Comparison of ENCODE assay signal across 22 mouse cellular contexts in genomic region chr4:128853117-128853516, GRCm38 (mm10). TPM values are rescaled to one million over a fixed set of nuclear protein-coding genes. Genes with fewer than 3 reads are reported as not detected.
DNase-seq lines count a peak whose midpoint lies in the region.
"Had no signal": no experiment of that assay in that cellular context is flagged by ENCODE, and none has a peak within 500 bp of the region (broad histone marks: within the 10 kb centered on the region; RNA-seq: fewer than 3 reads in every experiment).

No protein-coding gene starts in this region.

- H3K4me3 ChIP-seq in heart, embryonic 10.5 days: no peak overlapping the region
- H3K4me3 ChIP-seq: embryonic facial prominence, embryonic 12.5 days; embryonic facial prominence, embryonic 15.5 days; gastrocnemius, adult 2 months; heart, embryonic 12.5 days; heart, embryonic 15.5 days had no signal

- peak; percentile 62 for DNase-seq in adrenal gland, adult 2 months
- no peak for DNase-seq in adrenal gland, postnatal 25 days
- DNase-seq in heart, embryonic 10.5 days (ENCODE audit: low spot score): peak; percentile 41
- no peak for DNase-seq in heart, postnatal 14 days
- peak; percentile 46 for DNase-seq in Muller cell, postnatal 12 days (ENCODE audit: inconsistent ontology term)
- DNase-seq in adrenal gland, postnatal 36 days: peak; percentile 15 to 29
- no peak for DNase-seq in cerebellum, adult 18-20 months
- DNase-seq: cerebellum, adult 2 months; cerebellum, adult 9-11 months; cerebellum, postnatal 25 days; forebrain, postnatal 0 days; gastrocnemius, adult 2 months; gastrocnemius, postnatal 14 days; heart, adult 11 months; heart, postnatal 10 days; heart, postnatal 4 days had no signal

- H3K27ac ChIP-seq in heart, embryonic 10.5 days: no peak overlapping the region
- H3K27ac ChIP-seq: embryonic facial prominence, embryonic 12.5 days; embryonic facial prominence, embryonic 15.5 days; gastrocnemius, adult 2 months; heart, embryonic 15.5 days; hindbrain, embryonic 14.5 days; hindbrain, postnatal 0 days had no signal

- intact Hi-C loops in heart, postnatal 14 days (cut with DNase I): no loop called here

- 82% methylated on average over 11 of the region's 11 CpGs for WGBS in heart, embryonic 10.5 days

- no peaks in the 10 kb centered on the region for H3K27me3 ChIP-seq in heart, embryonic 10.5 days (ENCODE audit: insufficient read depth, poor library complexity, severe bottlenecking)
- H3K27me3 ChIP-seq: embryonic facial prominence, embryonic 12.5 days; embryonic facial prominence, embryonic 15.5 days; heart, embryonic 12.5 days; heart, embryonic 15.5 days had no signal

- H3K4me1 ChIP-seq in heart, embryonic 10.5 days: peaks cover 20% of the 10 kb centered on the region; the same call in 1 of the 2 replicates
- H3K4me1 ChIP-seq: embryonic facial prominence, embryonic 12.5 days; embryonic facial prominence, embryonic 15.5 days had no signal

- no peaks in the 10 kb centered on the region for H3K9me3 ChIP-seq in heart, embryonic 10.5 days
- H3K9me3 ChIP-seq: embryonic facial prominence, embryonic 12.5 days; embryonic facial prominence, embryonic 15.5 days; heart, embryonic 12.5 days; heart, embryonic 15.5 days had no signal

- H3K36me3 ChIP-seq in heart, embryonic 10.5 days: no peaks in the 10 kb centered on the region
- H3K36me3 ChIP-seq: embryonic facial prominence, embryonic 12.5 days; embryonic facial prominence, embryonic 15.5 days; heart, embryonic 12.5 days; heart, embryonic 15.5 days had no signal

RNA-seq across cellular contexts. Expression of gene Trim62, which starts 30.3 kb away (rescaled TPM):
- total RNA-seq in adrenal gland, adult 2 months (2021): 10 to 100 TPM in 1 of 2 experiments, 1 to 10 TPM in 1; 8.4 to 12.5 TPM
- polyA plus RNA-seq in adrenal gland, adult 2 months (2012; rRNA removed): 26.5 and 32.3 TPM in 2 replicates
- total RNA-seq in adrenal gland, postnatal 25 days (2021): 14.3 and 17.9 TPM in 2 replicates
- 4.1 and 6.5 TPM in 2 replicates for polyA plus RNA-seq in heart, embryonic 10.5 days (2016; fragmentation: Nextera tagmentation; extraction: Ambion mirVana)
- 1 to 10 TPM; 2.0 to 2.2 TPM for total RNA-seq in heart, postnatal 14 days (2021)
- 10 to 100 TPM in 1 of 2 experiments, 1 to 10 TPM in 1; 8.1 to 12.0 TPM for total RNA-seq in adrenal gland, postnatal 36 days (2021)

RNA-seq across cellular contexts. Expression of gene Zfp362, which starts 47.3 kb away (rescaled TPM):
- 10 to 100 TPM; 21.2 to 28.2 TPM for total RNA-seq in adrenal gland, adult 2 months (2021)
- polyA plus RNA-seq in adrenal gland, adult 2 months (2012; rRNA removed): 57.7 and 66.7 TPM in 2 replicates
- total RNA-seq in adrenal gland, postnatal 25 days (2021): 30.3 and 38.6 TPM in 2 replicates
- 20.7 and 35.9 TPM in 2 replicates for polyA plus RNA-seq in heart, embryonic 10.5 days (2016; fragmentation: Nextera tagmentation; extraction: Ambion mirVana)
- total RNA-seq in heart, postnatal 14 days (2021): 10 to 100 TPM; 16.3 to 17.7 TPM
- total RNA-seq in adrenal gland, postnatal 36 days (2021): 10 to 100 TPM; 26.8 TPM

Comparison
In these comparisons a context has a peak if more than half of its experiments do, and no peak if none do; other contexts are left out.
1. DNase-seq: peak in adrenal gland, adult 2 months (single experiment), heart, embryonic 10.5 days (single experiment), Muller cell, postnatal 12 days (single experiment) and adrenal gland, postnatal 36 days (2 of 2); none in adrenal gland, postnatal 25 days (single experiment), heart, postnatal 14 days (0 of 2) and cerebellum, adult 18-20 months (0 of 2).